ENCODE assay signal across 8 mouse cellular contexts in the genomic region with DNA sequence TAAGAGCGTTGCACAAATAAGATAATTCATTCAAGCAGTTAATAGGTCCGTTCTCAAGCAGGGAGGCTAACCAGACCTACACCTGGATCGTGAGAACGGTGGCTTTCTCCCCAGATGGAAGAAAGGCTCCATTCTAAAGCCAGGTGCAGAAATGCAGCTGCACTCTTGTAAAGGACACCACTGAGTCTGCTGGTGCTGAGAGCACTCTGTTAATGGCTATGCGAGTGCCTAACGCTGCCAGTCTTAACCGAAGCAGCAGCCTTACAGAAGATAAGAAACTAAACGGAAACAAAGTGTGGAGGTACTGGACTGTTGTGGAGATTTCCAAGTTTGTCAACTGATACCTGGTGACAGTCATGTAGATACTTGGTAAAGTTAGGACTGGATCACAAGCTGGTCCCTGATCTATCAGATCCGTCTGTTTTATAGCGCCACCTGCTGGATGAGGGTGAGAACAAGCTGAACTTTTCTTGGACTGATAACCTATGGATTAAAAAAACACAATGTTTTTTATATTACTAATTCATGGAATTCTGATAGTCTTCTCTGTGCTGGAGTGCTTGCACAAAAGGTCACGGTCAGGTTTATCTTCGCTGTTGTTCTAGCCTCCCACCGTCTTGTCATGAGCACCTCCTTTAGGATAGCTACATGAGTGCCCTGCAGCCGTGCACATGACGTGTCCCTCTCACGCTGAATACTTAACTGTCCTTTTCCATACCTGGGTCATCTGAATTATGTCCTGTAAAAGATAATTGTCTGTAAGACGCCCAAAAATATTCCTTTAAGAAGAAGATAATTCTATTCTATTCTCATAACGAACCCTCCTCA. TPM values are rescaled to one million over a fixed set of nuclear protein-coding genes. Genes with fewer than 3 reads are reported as not detected.
A peak's percentile ranks its signal among the peaks of the same experiment; 100 is the strongest.
DNase-seq lines count a peak whose midpoint lies in the region; ATAC-seq lines count a peak whose summit lies in the region.

No protein-coding gene starts in this region.

- no peaks in the 10 kb centered on the region for H3K27me3 ChIP-seq in hindbrain, embryonic 16.5 days (replicated peaks; ENCODE audit: control insufficient read depth, insufficient read depth, low read length)

- peak; percentile 19 for DNase-seq in MEL-GATA-1-ER (ENCODE audit: extremely low read depth, low read depth)
- peak; percentile 20 for DNase-seq in cerebellum, adult 11 months
- peak; percentile 72 for DNase-seq in forelimb bud, embryonic 11.5 days (ENCODE audit: low read depth, low spot score)
- DNase-seq in layer of hippocampus, postnatal 25 days (ENCODE audit: extremely low spot score in 1 of 2, low spot score in 1 of 2), result peak; percentile 46 to 81
- peak; percentile 73 for DNase-seq in right cerebral cortex, postnatal 14 days

- H3K9me3 ChIP-seq in hindbrain, embryonic 16.5 days (ENCODE audit: control insufficient read depth, low read length), result no peaks in the 10 kb centered on the region

- no peaks in the 10 kb centered on the region for H3K36me3 ChIP-seq in hindbrain, embryonic 16.5 days (ENCODE audit: control insufficient read depth, insufficient read depth, low read length)

- H3K4me1 ChIP-seq in hindbrain, embryonic 16.5 days (ENCODE audit: control insufficient read depth, insufficient read depth, low read depth, low read length), result no peaks in the 10 kb centered on the region

- H3K9ac ChIP-seq in hindbrain, embryonic 16.5 days (ENCODE audit: low read depth, low read length), result no peak overlapping the region

- 65% methylated on average over 18 of the region's 18 CpGs for WGBS in hindbrain, embryonic 16.5 days

- no peak overlapping the region for H3K27ac ChIP-seq in hindbrain, embryonic 16.5 days (ENCODE audit: low read depth, low read length)

- no peak overlapping the region for H3K4me3 ChIP-seq in hindbrain, embryonic 16.5 days (ENCODE audit: low read length)

- H3K4me2 ChIP-seq in hindbrain, embryonic 16.5 days (ENCODE audit: low read length), result no peak overlapping the region

- peak; percentile 76; the same call in 1 of the 2 replicates for ATAC-seq in hindbrain, embryonic 16.5 days
- peak; percentile 77 for ATAC-seq in megakaryocyte progenitor cell, adult 5-6 weeks (replicated peaks; ENCODE audit: poor library complexity)
- ATAC-seq in erythroid progenitor cell, adult 5-6 weeks (replicated peaks; ENCODE audit: low FRiP score, poor library complexity, severe bottlenecking), result no peak

RNA-seq across cellular contexts. Expression of a gene that starts 45.7 kb away (rescaled TPM):
- polyA plus RNA-seq in hindbrain, embryonic 16.5 days (2015; fragmentation: Nextera tagmentation; extraction: Ambion mirVana), result 2.2 and 3.2 TPM in 2 replicates
- total RNA-seq in layer of hippocampus, postnatal 25 days (2021), result 1 to 10 TPM; 3.1 to 3.9 TPM
- total RNA-seq in megakaryocyte progenitor cell, adult 5-6 weeks (2015), result 5.2 and 6.9 TPM in 2 replicates
- 2.8 and 5.2 TPM in 2 replicates for total RNA-seq in megakaryocyte progenitor cell, adult 5-6 weeks (2017)
- 13.4 and 20.2 TPM in 2 replicates for total RNA-seq in erythroid progenitor cell, adult 5-6 weeks (2015; ENCODE audit: low replicate concordance)
- total RNA-seq in erythroid progenitor cell, adult 5-6 weeks (2017; ENCODE audit: low replicate concordance), result 6.1 and 10.1 TPM in 2 replicates

Comparison
In these comparisons a context has a peak if more than half of its experiments do, and no peak if none do; other contexts are left out.
1. DNase-seq: peak in every context shown above with its lines; median percentile 73 in right cerebral cortex, postnatal 14 days; 72 in forelimb bud, embryonic 11.5 days; 64 in layer of hippocampus, postnatal 25 days; 20 in cerebellum, adult 11 months; 19 in MEL-GATA-1-ER.